Mouse (Mus musculus): ENCODE data around the gene Tas2r130.
"Not testable (repeated sequence)": the region's sequence is repeated elsewhere in the genome, so short reads cannot be mapped to it uniquely, and the experiment has no call there.

Tas2r130 gene

GRCm38 (mm10) chr6:131630812-131631211, at the start of gene Tas2r130:
Gene Tas2r130, minus strand, starts transcription at chr6:131630912.
- DNase-seq: no peak

GRCm38 (mm10) chr6:131678786-131679185, 48.1 kb upstream of the Tas2r130 start, which contains the start of gene Tas2r106:
Gene Tas2r106, minus strand, starts transcription at chr6:131678886.
- no peak for DNase-seq

- no peak for DNase-seq
Measured at GRCm38 (mm10) chr6:131660049-131660448, 29.3 kb upstream of the Tas2r130 start, which contains the start of gene Tas2r107. Gene Tas2r107, minus strand, starts transcription at chr6:131660149.

GRCm38 (mm10) chr6:131609956-131610355, 20.8 kb downstream of the Tas2r130 start:
- DNase-seq: not testable (repeated sequence)

- no peak for DNase-seq
Measured at GRCm38 (mm10) chr6:131604821-131605220, 25.9 kb downstream of the Tas2r130 start.

Measured in thymus, postnatal 14 days (tissue).